16 mouse cellular contexts compared by ENCODE assay signal in the genomic region with DNA sequence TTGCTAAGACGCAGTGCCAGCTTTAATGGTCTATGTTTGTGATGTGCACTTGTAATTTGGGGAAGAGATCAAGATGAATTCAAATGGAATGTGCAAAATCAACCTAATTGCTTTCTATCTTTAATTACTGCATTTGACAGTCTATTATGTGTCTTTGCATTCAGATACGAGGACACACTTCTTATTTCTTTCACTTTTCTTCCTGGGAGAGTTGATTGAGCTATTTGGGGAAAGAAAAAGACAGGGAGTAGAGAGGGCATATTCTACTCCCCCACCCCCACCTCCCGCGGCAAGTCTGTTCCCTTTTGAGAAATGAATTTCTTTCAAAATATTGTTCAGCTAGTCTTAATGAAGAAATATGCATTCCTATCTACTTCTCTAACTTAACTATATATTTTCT.
DNase-seq lines count a peak whose midpoint lies in the region; ATAC-seq and TF ChIP-seq lines count a peak whose summit lies in the region.
"Had no signal": no experiment of that assay in that cellular context is flagged by ENCODE, and none has a peak within 500 bp of the region (broad histone marks: within the 10 kb centered on the region; RNA-seq: fewer than 3 reads in every experiment).

No protein-coding gene starts in this region.

- no peaks in the 10 kb centered on the region for H3K36me3 ChIP-seq in forebrain, embryonic 15.5 days
- H3K36me3 ChIP-seq in forebrain, embryonic 11.5 days (ENCODE audit: control insufficient read depth, insufficient read depth, low read length): no peaks in the 10 kb centered on the region
- no peaks in the 10 kb centered on the region for H3K36me3 ChIP-seq in forebrain, postnatal 0 days (ENCODE audit: insufficient read depth)
- H3K36me3 ChIP-seq in forebrain, embryonic 10.5 days (replicated peaks): no peaks in the 10 kb centered on the region
- H3K36me3 ChIP-seq: embryonic facial prominence, embryonic 13.5 days had no signal

- TF ChIP-seq POLR2A in brain, embryonic 14.5 days (IDR thresholded peaks at IDR 0.05; ENCODE audit: borderline replicate concordance, extremely low read depth, insufficient read depth, insufficient read length, poor library complexity, severe bottlenecking): no peak

- no peak overlapping the region for H3K4me2 ChIP-seq in forebrain, embryonic 15.5 days (replicated peaks)
- no peak overlapping the region for H3K4me2 ChIP-seq in forebrain, embryonic 11.5 days (ENCODE audit: low read depth, low read length, severe bottlenecking)
- no peak overlapping the region for H3K4me2 ChIP-seq in forebrain, postnatal 0 days (ENCODE audit: low read depth)
- H3K4me2 ChIP-seq: embryonic facial prominence, embryonic 13.5 days had no signal

- WGBS in forebrain, embryonic 15.5 days: 50% methylated on average over 4 of the region's 4 CpGs
- WGBS in forebrain, embryonic 11.5 days: 73% methylated on average over 4 of the region's 4 CpGs
- 49% methylated on average over 4 of the region's 4 CpGs for WGBS in forebrain, postnatal 0 days
- 79% methylated on average over 4 of the region's 4 CpGs for WGBS in forebrain, embryonic 10.5 days

- H3K27me3 ChIP-seq in forebrain, embryonic 15.5 days: no peaks in the 10 kb centered on the region
- no peaks in the 10 kb centered on the region for H3K27me3 ChIP-seq in forebrain, embryonic 11.5 days (ENCODE audit: control insufficient read depth, insufficient read depth, low read length)
- no peaks in the 10 kb centered on the region for H3K27me3 ChIP-seq in forebrain, postnatal 0 days (ENCODE audit: insufficient read depth, low read length)
- no peaks in the 10 kb centered on the region for H3K27me3 ChIP-seq in forebrain, embryonic 10.5 days (ENCODE audit: poor library complexity, severe bottlenecking)
- H3K27me3 ChIP-seq: embryonic facial prominence, embryonic 13.5 days had no signal

- DNase-seq in forebrain, embryonic 11.5 days (ENCODE audit: low spot score): no peak
- no peak for DNase-seq in forebrain, postnatal 0 days
- no peak for DNase-seq in forebrain, embryonic 10.5 days (ENCODE audit: extremely low spot score, low spot score)
- peak; percentile 20 for DNase-seq in brain, embryonic 14.5 days (ENCODE audit: low read depth)
- DNase-seq in ovary, postnatal 14 days (ENCODE audit: low spot score): no peak
- DNase-seq: adrenal gland, adult 2 months; adrenal gland, postnatal 10 days; adrenal gland, postnatal 25 days; cerebellum, adult 11-12 months; cerebellum, adult 2 months; cerebellum, adult 9-10 months; cerebellum, postnatal 10 days; cerebellum, postnatal 25 days had no signal

- H3K9ac ChIP-seq in forebrain, embryonic 15.5 days (replicated peaks): no peak overlapping the region
- no peak overlapping the region for H3K9ac ChIP-seq in forebrain, embryonic 11.5 days (ENCODE audit: low read length)
- H3K9ac ChIP-seq in forebrain, postnatal 0 days: no peak overlapping the region
- H3K9ac ChIP-seq: embryonic facial prominence, embryonic 13.5 days had no signal

- no peak overlapping the region for H3K27ac ChIP-seq in forebrain, embryonic 15.5 days (replicated peaks)
- H3K27ac ChIP-seq in forebrain, embryonic 11.5 days (ENCODE audit: low read depth, low read length): no peak overlapping the region
- no peak overlapping the region for H3K27ac ChIP-seq in forebrain, postnatal 0 days (ENCODE audit: low read depth, low read length)
- H3K27ac ChIP-seq in forebrain, embryonic 10.5 days: no peak overlapping the region

- no peaks in the 10 kb centered on the region for H3K9me3 ChIP-seq in forebrain, embryonic 15.5 days
- H3K9me3 ChIP-seq in forebrain, embryonic 11.5 days (ENCODE audit: control insufficient read depth, low read length): no peaks in the 10 kb centered on the region
- H3K9me3 ChIP-seq in forebrain, postnatal 0 days (ENCODE audit: low read length): no peaks in the 10 kb centered on the region
- no peaks in the 10 kb centered on the region for H3K9me3 ChIP-seq in forebrain, embryonic 10.5 days
- H3K9me3 ChIP-seq: embryonic facial prominence, embryonic 13.5 days had no signal

- 0 out of 2 replicates have a peak, but pooled peaks have one; percentile 35 for ATAC-seq in forebrain, embryonic 15.5 days (replicated peaks)
- ATAC-seq in forebrain, embryonic 11.5 days (replicated peaks; ENCODE audit: low FRiP score): no peak
- ATAC-seq in forebrain, postnatal 0 days: peak; percentile 54
- ATAC-seq: forebrain, embryonic 14.5 days had no signal

- TF ChIP-seq CTCF in forebrain, postnatal 0 days (IDR thresholded peaks at IDR 0.05; ENCODE audit: low read depth): no peak
- no peak for TF ChIP-seq CTCF in brain, embryonic 14.5 days (IDR thresholded peaks at IDR 0.05; ENCODE audit: borderline replicate concordance, extremely low read depth, insufficient read depth, insufficient read length)

- no peaks in the 10 kb centered on the region for H3K4me1 ChIP-seq in forebrain, embryonic 15.5 days
- no peaks in the 10 kb centered on the region for H3K4me1 ChIP-seq in forebrain, embryonic 11.5 days (replicated peaks; ENCODE audit: control insufficient read depth, insufficient read depth, low read length)
- no peaks in the 10 kb centered on the region for H3K4me1 ChIP-seq in forebrain, postnatal 0 days (ENCODE audit: insufficient read depth)
- H3K4me1 ChIP-seq in forebrain, embryonic 10.5 days: no peaks in the 10 kb centered on the region

- H3K4me3 ChIP-seq in forebrain, embryonic 15.5 days: no peak overlapping the region
- no peak overlapping the region for H3K4me3 ChIP-seq in forebrain, embryonic 11.5 days (ENCODE audit: low read depth, low read length)
- H3K4me3 ChIP-seq in forebrain, postnatal 0 days (ENCODE audit: low read depth, low read length): no peak overlapping the region
- no peak overlapping the region for H3K4me3 ChIP-seq in forebrain, embryonic 10.5 days
- H3K4me3 ChIP-seq: embryonic facial prominence, embryonic 13.5 days had no signal
